Mouse (Mus musculus) liver, embryonic 14.5 days (tissue): ENCODE data around the gene Zfp384. TPM values are rescaled to one million over a fixed set of nuclear protein-coding genes. Genes with fewer than 3 reads are reported as not detected.
A peak's percentile ranks its signal among the peaks of the same experiment; 100 is the strongest.

ENCODE experiments used
- ATAC-seq: fragments of 200-750 bp; cut with Nextera tagmentation; 2 replicates; pipeline ENCODE4 v1.8.0; 2017; ENCODE audit warnings: moderate number of reproducible peaks, mild to moderate bottlenecking, moderate library complexity; ENCODE audit not compliant: insufficient read depth
- DNase-seq, 3 experiments: peaks; one replicate each; pipeline ENCODE4 v3.0.0-alpha.2; 2012 to 2013; ENCODE audit warnings: low read depth in 3 of 3, low spot score in 3 of 3
- H3K27ac ChIP-seq: fragments of 300-500 bp; sonication (generic); 2 replicates; pipeline ENCODE4 v1.5.1; 2014; ENCODE audit warnings: moderate library complexity, mild to moderate bottlenecking, control low read depth, inconsistent platforms
- H3K27me3 ChIP-seq: fragments of 300-500 bp; sonication (generic); 2 replicates; pipeline ENCODE4 v1.6.1; 2014; ENCODE audit warnings: mild to moderate bottlenecking, low read length, moderate library complexity; ENCODE audit not compliant: control insufficient read depth, insufficient read depth
- H3K36me3 ChIP-seq: fragments of 300-500 bp; sonication (generic); replicated peaks from 2 replicates; pipeline ENCODE4 v1.6.1; 2014; ENCODE audit warnings: low read depth; ENCODE audit not compliant: control insufficient read depth, insufficient read depth
- H3K4me1 ChIP-seq, 2 experiments: fragments of 200-500 bp in 1 of 2; fragments of 300-500 bp in 1 of 2; sonication (generic) in 1 of 2; replicated peaks; 2 replicates each; pipeline ENCODE4 v1.6.1; 2012 to 2014; ENCODE audit warnings: antibody characterized with exemption in 1 of 2, inconsistent platforms in 1 of 2, low read length in 1 of 2; ENCODE audit not compliant: control insufficient read depth in 2 of 2, insufficient read depth in 2 of 2
- H3K4me2 ChIP-seq: fragments of 300-500 bp; sonication (generic); 2 replicates; pipeline ENCODE4 v1.6.1; 2014; ENCODE audit warnings: low read depth, mild to moderate bottlenecking, control low read depth, moderate library complexity
- H3K4me3 ChIP-seq, 2 experiments: fragments of 200-500 bp in 1 of 2; fragments of 300-500 bp in 1 of 2; sonication (generic) in 1 of 2; 2 replicates each; pipeline ENCODE4 v1.5.1; 2012 to 2014; ENCODE audit warnings: low read depth in 2 of 2, low read length in 2 of 2, mild to moderate bottlenecking in 2 of 2, control low read depth in 1 of 2, inconsistent platforms in 1 of 2, moderate library complexity in 1 of 2; ENCODE audit not compliant: insufficient read depth in 1 of 2
- H3K9ac ChIP-seq: fragments of 300-500 bp; sonication (generic); replicated peaks from 2 replicates; pipeline ENCODE4 v1.6.1; 2014; ENCODE audit warnings: mild to moderate bottlenecking, control low read depth, moderate library complexity
- H3K9me3 ChIP-seq: fragments of 300-500 bp; sonication (generic); 2 replicates; pipeline ENCODE4 v1.6.1; 2016; ENCODE audit warnings: low read length, mixed read lengths; ENCODE audit not compliant: control insufficient read depth
- CTCF ChIP-seq: IDR thresholded peaks from 2 replicates; pipeline ENCODE4 v1.5.1; 2016; ENCODE audit warnings: antibody characterized with exemption, low read depth, control low read depth
- EP300 ChIP-seq: IDR thresholded peaks from 2 replicates; pipeline ENCODE4 v1.6.1; 2016; ENCODE audit warnings: antibody characterized with exemption, low read depth
- WGBS: fragments of 180-500 bp; shearing (Covaris S2); extraction: QIAGEN DNeasy Blood & Tissue Kit; methylation state at CpG from one replicate; pipeline ENCODE4 v1.1.7; 2014; ENCODE audit not compliant: insufficient replicate concordance; 5-methylcytosine and 5-hydroxymethylcytosine counted together
- polyA plus RNA-seq, 2 experiments: library from polyadenylated mRNA; depleted of rRNA in 1 of 2; stranded (reverse) in 1 of 2; unstranded in 1 of 2; fragments of >200 nt; fragmentation: Nextera tagmentation in 1 of 2; extraction: Ambion mirVana in 1 of 2; gene quantifications; 2 replicates each; pipeline versions ENCODE4 v1.2.1 to v1.2.3; 2012 to 2014

Gene Zfp384
- polyA plus RNA-seq, 2 experiments: 3.1 to 20.2 TPM

GRCm38 (mm10) chr6:125084424-125084823 is 75.5 kb downstream of the Zfp384 start:
- Histone ChIP-seq H3K4me1 (peaks cover 12 to 14% of the 10 kb centered on the region in 2 experiments), H3K27me3 (no peaks in the 10 kb centered on the region; the same call in 1 of the 2 replicates), H3K4me2 (no peak overlapping the region), H3K9me3 (no peaks in the 10 kb centered on the region), H3K4me3 (no peak overlapping the region), H3K9ac (no peak overlapping the region), H3K36me3 (no peaks in the 10 kb centered on the region), H3K27ac (no peak overlapping the region)
- ATAC-seq (no peak), DNase-seq (no peak)
- 9% methylated on average over 4 of the region's 4 CpGs for WGBS
- no peak for TF ChIP-seq EP300
- peak; percentile 89 for TF ChIP-seq CTCF

Other genes with a start within 250 kb of the Zfp384 start
- 0.47 and 0.50 TPM in 2 replicates for gene Eno2, start 239.5 kb upstream of the Zfp384 start, polyA plus RNA-seq (2012; rRNA removed)
- 0.09 TPM in 1 of 2 replicates, not detected in the other for gene Eno2, start 239.5 kb upstream of the Zfp384 start, polyA plus RNA-seq (2014; fragmentation: Nextera tagmentation; extraction: Ambion mirVana)
- 0.09 TPM in 1 of 2 replicates, not detected in the other for gene Lrrc23, start 229.4 kb upstream of the Zfp384 start, polyA plus RNA-seq (2012; rRNA removed)
- not detected in 2 replicates for gene Lrrc23, start 229.4 kb upstream of the Zfp384 start, polyA plus RNA-seq (2014; fragmentation: Nextera tagmentation; extraction: Ambion mirVana)
- gene Spsb2, start 200.5 kb upstream of the Zfp384 start, polyA plus RNA-seq (2012; rRNA removed): 4.1 and 5.0 TPM in 2 replicates
- 4.7 and 5.0 TPM in 2 replicates for gene Spsb2, start 200.5 kb upstream of the Zfp384 start, polyA plus RNA-seq (2014; fragmentation: Nextera tagmentation; extraction: Ambion mirVana)
- gene Tpi1, start 194.8 kb upstream of the Zfp384 start, polyA plus RNA-seq (2012; rRNA removed): 266 and 292 TPM in 2 replicates
- 418 and 420 TPM in 2 replicates for gene Tpi1, start 194.8 kb upstream of the Zfp384 start, polyA plus RNA-seq (2014; fragmentation: Nextera tagmentation; extraction: Ambion mirVana)
- 24.4 and 27.6 TPM in 2 replicates for gene Usp5, start 179.7 kb upstream of the Zfp384 start, polyA plus RNA-seq (2012; rRNA removed)
- 38.0 and 42.5 TPM in 2 replicates for gene Usp5, start 179.7 kb upstream of the Zfp384 start, polyA plus RNA-seq (2014; fragmentation: Nextera tagmentation; extraction: Ambion mirVana)
- 147 and 165 TPM in 2 replicates for gene Cdca3, start 179.6 kb upstream of the Zfp384 start, polyA plus RNA-seq (2012; rRNA removed)
- 205 and 206 TPM in 2 replicates for gene Cdca3, start 179.6 kb upstream of the Zfp384 start, polyA plus RNA-seq (2014; fragmentation: Nextera tagmentation; extraction: Ambion mirVana)
- 0.03 and 0.06 TPM in 2 replicates for gene Gnb3, start 168.9 kb upstream of the Zfp384 start, polyA plus RNA-seq (2012; rRNA removed)
- gene Gnb3, start 168.9 kb upstream of the Zfp384 start, polyA plus RNA-seq (2014; fragmentation: Nextera tagmentation; extraction: Ambion mirVana): 0.23 TPM in 1 of 2 replicates, not detected in the other
- gene P3h3, start 151.4 kb upstream of the Zfp384 start, polyA plus RNA-seq (2012; rRNA removed): 3.2 and 3.5 TPM in 2 replicates
- gene P3h3, start 151.4 kb upstream of the Zfp384 start, polyA plus RNA-seq (2014; fragmentation: Nextera tagmentation; extraction: Ambion mirVana): 0.83 and 0.88 TPM in 2 replicates
- gene Gpr162, start 145.2 kb upstream of the Zfp384 start, polyA plus RNA-seq (2012; rRNA removed): 0.03 and 0.18 TPM in 2 replicates
- not detected in 2 replicates for gene Gpr162, start 145.2 kb upstream of the Zfp384 start, polyA plus RNA-seq (2014; fragmentation: Nextera tagmentation; extraction: Ambion mirVana)
- gene Cd4, start 120.9 kb upstream of the Zfp384 start, polyA plus RNA-seq (2012; rRNA removed): 0.07 and 0.10 TPM in 2 replicates
- 0.03 TPM in 1 of 2 replicates, not detected in the other for gene Cd4, start 120.9 kb upstream of the Zfp384 start, polyA plus RNA-seq (2014; fragmentation: Nextera tagmentation; extraction: Ambion mirVana)
- gene Lag3, start 97.4 kb upstream of the Zfp384 start, polyA plus RNA-seq (2012; rRNA removed): 0.10 and 0.11 TPM in 2 replicates
- gene Lag3, start 97.4 kb upstream of the Zfp384 start, polyA plus RNA-seq (2014; fragmentation: Nextera tagmentation; extraction: Ambion mirVana): 0.17 TPM in 1 of 2 replicates, not detected in the other
- gene Ptms, start 89.0 kb upstream of the Zfp384 start, polyA plus RNA-seq (2012; rRNA removed): 109 and 131 TPM in 2 replicates
- gene Ptms, start 89.0 kb upstream of the Zfp384 start, polyA plus RNA-seq (2014; fragmentation: Nextera tagmentation; extraction: Ambion mirVana): 29.7 and 39.7 TPM in 2 replicates
- gene Mlf2, start 77.8 kb upstream of the Zfp384 start, polyA plus RNA-seq (2012; rRNA removed): 85.0 and 96.5 TPM in 2 replicates
- 98.1 and 116 TPM in 2 replicates for gene Mlf2, start 77.8 kb upstream of the Zfp384 start, polyA plus RNA-seq (2014; fragmentation: Nextera tagmentation; extraction: Ambion mirVana)
- gene Cops7a, start 43.6 kb upstream of the Zfp384 start, polyA plus RNA-seq (2012; rRNA removed): 57.8 and 62.6 TPM in 2 replicates
- 51.5 and 52.6 TPM in 2 replicates for gene Cops7a, start 43.6 kb upstream of the Zfp384 start, polyA plus RNA-seq (2014; fragmentation: Nextera tagmentation; extraction: Ambion mirVana)
- 0.07 and 0.09 TPM in 2 replicates for gene Pianp, start 12.5 kb upstream of the Zfp384 start, polyA plus RNA-seq (2012; rRNA removed)
- gene Pianp, start 12.5 kb upstream of the Zfp384 start, polyA plus RNA-seq (2014; fragmentation: Nextera tagmentation; extraction: Ambion mirVana): not detected in 2 replicates
- 14.1 and 17.9 TPM in 2 replicates for gene Ing4, start 30.6 kb downstream of the Zfp384 start, polyA plus RNA-seq (2012; rRNA removed)
- 17.2 and 21.9 TPM in 2 replicates for gene Ing4, start 30.6 kb downstream of the Zfp384 start, polyA plus RNA-seq (2014; fragmentation: Nextera tagmentation; extraction: Ambion mirVana)
- gene Acrbp, start 40.5 kb downstream of the Zfp384 start, polyA plus RNA-seq (2012; rRNA removed): 2.1 and 3.1 TPM in 2 replicates
- 1.3 and 2.0 TPM in 2 replicates for gene Acrbp, start 40.5 kb downstream of the Zfp384 start, polyA plus RNA-seq (2014; fragmentation: Nextera tagmentation; extraction: Ambion mirVana)
- gene Lpar5, start 58.8 kb downstream of the Zfp384 start, polyA plus RNA-seq (2012; rRNA removed): 1.6 and 1.8 TPM in 2 replicates
- gene Lpar5, start 58.8 kb downstream of the Zfp384 start, polyA plus RNA-seq (2014; fragmentation: Nextera tagmentation; extraction: Ambion mirVana): 0.68 and 1.0 TPM in 2 replicates
- 13.9 and 24.7 TPM in 2 replicates for gene Chd4, start 86.8 kb downstream of the Zfp384 start, polyA plus RNA-seq (2012; rRNA removed)
- 19.7 and 24.3 TPM in 2 replicates for gene Chd4, start 86.8 kb downstream of the Zfp384 start, polyA plus RNA-seq (2014; fragmentation: Nextera tagmentation; extraction: Ambion mirVana)
- gene Nop2, start 122.8 kb downstream of the Zfp384 start, polyA plus RNA-seq (2012; rRNA removed): 18.9 and 24.5 TPM in 2 replicates
- 33.1 and 33.7 TPM in 2 replicates for gene Nop2, start 122.8 kb downstream of the Zfp384 start, polyA plus RNA-seq (2014; fragmentation: Nextera tagmentation; extraction: Ambion mirVana)
- 4.8 and 6.0 TPM in 2 replicates for gene Iffo1, start 136.1 kb downstream of the Zfp384 start, polyA plus RNA-seq (2012; rRNA removed)
- gene Iffo1, start 136.1 kb downstream of the Zfp384 start, polyA plus RNA-seq (2014; fragmentation: Nextera tagmentation; extraction: Ambion mirVana): 1.8 and 3.7 TPM in 2 replicates
- gene Gapdh, start 157.3 kb downstream of the Zfp384 start, polyA plus RNA-seq (2012; rRNA removed): 1,485 and 1,875 TPM in 2 replicates
- 960 and 1,040 TPM in 2 replicates for gene Gapdh, start 157.3 kb downstream of the Zfp384 start, polyA plus RNA-seq (2014; fragmentation: Nextera tagmentation; extraction: Ambion mirVana)
- gene Ncapd2, start 182.6 kb downstream of the Zfp384 start, polyA plus RNA-seq (2012; rRNA removed): 108 and 148 TPM in 2 replicates
- gene Ncapd2, start 182.6 kb downstream of the Zfp384 start, polyA plus RNA-seq (2014; fragmentation: Nextera tagmentation; extraction: Ambion mirVana): 66.8 and 80.4 TPM in 2 replicates
- 22.2 and 50.9 TPM in 2 replicates for gene Mrpl51, start 182.7 kb downstream of the Zfp384 start, polyA plus RNA-seq (2012; rRNA removed)
- gene Mrpl51, start 182.7 kb downstream of the Zfp384 start, polyA plus RNA-seq (2014; fragmentation: Nextera tagmentation; extraction: Ambion mirVana): 178 and 182 TPM in 2 replicates
- gene Vamp1, start 206.4 kb downstream of the Zfp384 start, polyA plus RNA-seq (2012; rRNA removed): 2.8 and 3.5 TPM in 2 replicates
- 0.83 and 0.94 TPM in 2 replicates for gene Vamp1, start 206.4 kb downstream of the Zfp384 start, polyA plus RNA-seq (2014; fragmentation: Nextera tagmentation; extraction: Ambion mirVana)
- 4.2 and 5.0 TPM in 2 replicates for gene Tapbpl, start 222.7 kb downstream of the Zfp384 start, polyA plus RNA-seq (2012; rRNA removed)
- 4.1 and 4.2 TPM in 2 replicates for gene Tapbpl, start 222.7 kb downstream of the Zfp384 start, polyA plus RNA-seq (2014; fragmentation: Nextera tagmentation; extraction: Ambion mirVana)
- 0.68 and 0.91 TPM in 2 replicates for gene Cd27, start 227.9 kb downstream of the Zfp384 start, polyA plus RNA-seq (2012; rRNA removed)
- gene Cd27, start 227.9 kb downstream of the Zfp384 start, polyA plus RNA-seq (2014; fragmentation: Nextera tagmentation; extraction: Ambion mirVana): 0.43 and 0.47 TPM in 2 replicates